Mouse (Mus musculus) left cerebral cortex, adult 2 months (tissue): Measurements from ENCODE around the gene Cpa4. TPM values are rescaled to one million over a fixed set of nuclear protein-coding genes. Genes with fewer than 3 reads are reported as not detected.

Source experiments
- DNase-seq, 2 experiments: peaks; one replicate each; pipeline ENCODE4 v3.0.0; 2021 to 2022; ENCODE audit warnings: low spot score in 2 of 2, mixed read lengths in 1 of 2; ENCODE audit errors: extremely low spot score in 1 of 2
- H3K27ac ChIP-seq: fragments of 200-600 bp; 2 replicates; pipeline ENCODE4 v1.8.1; 2022
- H3K4me3 ChIP-seq: fragments of 200-600 bp; 2 replicates; pipeline ENCODE4 v1.8.1; 2022
- CTCF ChIP-seq: fragments of 200-600 bp; IDR thresholded peaks from 2 replicates; pipeline ENCODE4 v1.8.1; 2022; ENCODE audit warnings: antibody characterized with exemption, mild to moderate bottlenecking, moderate library complexity
- intact Hi-C: fragments of 180-260 bp; cut with DNase I; formaldehyde crosslinking; loops from one replicate; pipeline ENCODE4 v1.15.1; 2025
- long read RNA-seq, 2 experiments: library from polyadenylated mRNA; stranded (forward); transcript quantifications; one replicate each; pipeline ENCODE4 v2.0.0; 2021; ENCODE audit warnings: borderline mapping rate in 2 of 2
- total RNA-seq, 2 experiments: library from RNA; stranded (reverse); gene quantifications; 2 replicates each; pipeline ENCODE4 v1.2.3; 2021

Gene Cpa4
- under 1 TPM in 1 of 2 experiments, not detected in 1; 0.16 TPM for total RNA-seq
- long read RNA-seq, experiment 1 = 0 reads
- long read RNA-seq, experiment 2 = 0 reads

- no peak for DNase-seq
- Histone ChIP-seq H3K27ac (peak within 1 kb of the TSS; percentile 81), H3K4me3 (no peak within 1 kb of the TSS)
- TF ChIP-seq CTCF = no peak
- intact Hi-C loops = no loop called here
Observed at GRCm38 (mm10) chr6:30568069-30568468, at the start of gene Cpa4. Gene Cpa4, plus strand, starts transcription at chr6:30568369.

- intact Hi-C loops = no loop called here
- no peak for DNase-seq
- TF ChIP-seq CTCF = peak; percentile 11
- Histone ChIP-seq H3K27ac (no peak overlapping the region), H3K4me3 (no peak overlapping the region)
Observed at GRCm38 (mm10) chr6:30520400-30520799, 47.8 kb upstream of the Cpa4 start.

GRCm38 (mm10) chr6:30525456-30526332, 42.5 kb upstream of the Cpa4 start:
- intact Hi-C loops = no loop called here
- TF ChIP-seq CTCF = no peak
- no peak overlapping the region for H3K27ac ChIP-seq
- no peak overlapping the region for H3K4me3 ChIP-seq
- DNase-seq = no peak

GRCm38 (mm10) chr6:30526586-30527515, 41.3 kb upstream of the Cpa4 start:
- no peak for DNase-seq
- Histone ChIP-seq H3K27ac (no peak overlapping the region), H3K4me3 (no peak overlapping the region)
- TF ChIP-seq CTCF = no peak
- intact Hi-C loops = no loop called here

GRCm38 (mm10) chr6:30528800-30529199, 39.4 kb upstream of the Cpa4 start:
- Histone ChIP-seq H3K4me3 (no peak overlapping the region), H3K27ac (no peak overlapping the region)
- intact Hi-C loops = no loop called here
- TF ChIP-seq CTCF = no peak
- no peak for DNase-seq

- Histone ChIP-seq H3K4me3 (no peak overlapping the region), H3K27ac (no peak overlapping the region)
- DNase-seq = peak in 1 of 2 experiments; percentile 29
- TF ChIP-seq CTCF = peak; percentile 68
- intact Hi-C loops = loop anchor here (5.0 kb wide), 1 partner anchor 447 kb away; no protein-coding TSS in a partner anchor
Observed at GRCm38 (mm10) chr6:30535340-30535739, 32.8 kb upstream of the Cpa4 start.

- Histone ChIP-seq H3K27ac (no peak overlapping the region), H3K4me3 (no peak overlapping the region)
- TF ChIP-seq CTCF = no peak
- intact Hi-C loops = loop anchor here (5.0 kb wide), 1 partner anchor 444 kb away; no protein-coding TSS in a partner anchor
- no peak for DNase-seq
Observed at GRCm38 (mm10) chr6:30538240-30538639, 29.9 kb upstream of the Cpa4 start.

- intact Hi-C loops = loop anchor here (5.0 kb wide), 1 partner anchor 444 kb away; no protein-coding TSS in a partner anchor
- no peak overlapping the region for H3K4me3 ChIP-seq
- TF ChIP-seq CTCF = no peak
- DNase-seq = no peak
- no peak overlapping the region for H3K27ac ChIP-seq
Observed at GRCm38 (mm10) chr6:30538800-30539199, 29.4 kb upstream of the Cpa4 start.

GRCm38 (mm10) chr6:30541009-30541799, 27.0 kb upstream of the Cpa4 start, which contains the start of gene Cpa2:
Gene Cpa2, plus strand, starts transcription at chr6:30541582.
- Histone ChIP-seq H3K27ac (no peak within 1 kb of the TSS), H3K4me3 (no peak within 1 kb of the TSS)
- no peak for DNase-seq
- TF ChIP-seq CTCF = no peak
- intact Hi-C loops = no loop called here

GRCm38 (mm10) chr6:30542277-30542676, 25.9 kb upstream of the Cpa4 start:
- no peak for DNase-seq
- TF ChIP-seq CTCF = no peak
- intact Hi-C loops = no loop called here
- Histone ChIP-seq H3K4me3 (no peak overlapping the region), H3K27ac (no peak overlapping the region)

- Histone ChIP-seq H3K4me3 (no peak overlapping the region), H3K27ac (no peak overlapping the region)
- no peak for TF ChIP-seq CTCF
- DNase-seq = no peak
- intact Hi-C loops = no loop called here
Observed at GRCm38 (mm10) chr6:30543077-30543476, 25.1 kb upstream of the Cpa4 start.
